Mouse (Mus musculus): ENCODE data around the gene Rab24. TPM values are rescaled to one million over a fixed set of nuclear protein-coding genes. Genes with fewer than 3 reads are reported as not detected.
A peak's percentile ranks its signal among the peaks of the same experiment; 100 is the strongest.

Rab24 gene
- total RNA-seq, 2 experiments from 2014 or later: 48.4 to 53.9 TPM

DNA sequence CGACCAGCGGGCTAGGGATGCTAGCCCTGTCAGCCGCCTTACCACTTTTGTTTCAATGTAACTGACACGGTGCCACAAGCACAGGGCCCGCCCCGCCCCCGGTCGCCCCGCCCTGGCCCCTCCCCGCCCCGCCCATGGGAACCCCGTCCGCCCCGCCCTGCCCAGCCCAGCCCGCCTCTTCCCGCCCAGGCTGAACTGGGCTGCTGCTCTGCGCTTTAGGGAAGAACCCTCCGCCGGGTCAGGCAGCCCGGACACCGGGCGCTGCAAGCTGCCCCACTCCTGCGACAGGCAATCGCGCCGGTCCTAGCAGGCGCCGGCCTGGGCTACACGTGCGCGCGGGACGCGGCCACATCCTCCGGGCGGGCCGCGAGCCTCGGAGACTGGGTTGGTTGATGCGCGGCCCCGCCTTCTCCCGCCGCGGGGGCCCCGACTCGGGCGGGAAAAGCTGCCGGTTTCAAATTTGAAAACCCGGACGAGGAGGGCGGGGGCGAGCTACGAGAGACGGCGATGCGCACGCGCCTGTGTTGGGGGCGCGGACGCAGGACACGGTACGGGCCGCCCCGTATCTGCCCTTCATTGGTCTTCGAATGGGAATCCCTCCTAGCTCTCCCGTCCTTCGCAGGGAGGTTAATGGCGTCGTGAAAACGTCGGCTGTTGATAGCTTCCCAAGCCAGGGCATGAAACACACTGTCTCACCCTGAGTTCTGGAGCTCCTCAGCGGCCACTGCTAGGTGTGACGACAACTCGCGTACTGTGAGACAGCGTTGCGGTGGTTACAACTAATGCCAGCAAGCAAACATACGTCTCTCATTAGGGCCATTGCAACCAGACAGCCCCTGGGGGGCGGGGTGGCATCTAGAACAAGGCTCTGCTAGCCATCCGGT is 8.2 kb upstream of the Rab24 start, which contains the start of gene Mxd3:
Gene Mxd3 (minus strand): TSS at position 141 of the 884 bp plus-strand sequence.
- peak; percentile 75 to 88 for DNase-seq (ENCODE audit: low spot score in 2 of 2)

DNA sequence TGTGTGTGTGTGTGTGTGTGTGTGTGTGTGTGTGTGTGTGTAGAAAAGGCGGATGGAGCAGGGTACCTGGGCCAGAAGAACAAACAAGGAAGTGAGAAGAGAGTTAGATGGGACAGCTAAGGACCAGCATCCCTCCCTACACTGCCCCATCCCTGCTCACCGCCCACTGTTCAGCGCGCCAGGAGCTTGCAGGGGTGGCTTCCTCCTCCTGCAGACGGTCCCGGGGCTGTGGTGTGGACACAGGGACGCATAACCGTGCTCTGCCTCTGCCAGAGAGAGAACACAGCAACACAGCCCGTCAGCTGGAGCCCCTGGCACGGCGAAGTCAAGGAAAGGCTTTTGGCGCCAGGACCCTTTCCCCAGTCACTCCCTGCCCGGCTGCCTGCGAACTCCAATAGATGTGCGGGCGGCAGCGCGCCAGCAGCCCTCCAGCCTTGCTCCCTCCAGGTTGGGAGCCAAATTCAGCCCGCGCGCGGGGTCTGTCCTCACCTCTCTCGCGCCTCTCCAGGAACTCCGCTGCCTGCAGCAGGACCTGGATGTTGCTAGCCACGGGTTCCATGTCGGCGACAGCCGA is 7.5 kb upstream of the Rab24 start:
- peak in 1 of 2 experiments; percentile 63 for DNase-seq (ENCODE audit: low spot score in 2 of 2)

DNA sequence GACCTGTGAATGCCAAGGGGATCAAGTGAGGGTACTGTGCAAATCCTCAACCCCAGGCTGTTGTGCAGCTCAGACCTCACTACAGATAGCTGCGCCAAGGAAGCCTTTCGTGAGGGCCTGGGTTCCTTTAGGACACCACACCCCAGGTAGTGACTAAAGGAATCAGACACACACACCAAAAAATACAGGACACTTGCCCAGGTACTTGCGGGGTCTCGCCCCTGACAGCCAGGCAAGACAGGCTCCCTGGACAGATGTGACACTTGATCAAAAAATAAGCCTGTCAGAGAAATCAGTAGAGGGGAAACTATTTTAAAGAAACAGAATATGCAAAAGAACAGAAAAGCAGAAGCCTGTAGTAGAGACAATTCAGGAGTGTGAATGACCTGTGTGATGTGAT is 6.9 kb upstream of the Rab24 start:
- DNase-seq (ENCODE audit: low spot score in 2 of 2): no peak

DNA sequence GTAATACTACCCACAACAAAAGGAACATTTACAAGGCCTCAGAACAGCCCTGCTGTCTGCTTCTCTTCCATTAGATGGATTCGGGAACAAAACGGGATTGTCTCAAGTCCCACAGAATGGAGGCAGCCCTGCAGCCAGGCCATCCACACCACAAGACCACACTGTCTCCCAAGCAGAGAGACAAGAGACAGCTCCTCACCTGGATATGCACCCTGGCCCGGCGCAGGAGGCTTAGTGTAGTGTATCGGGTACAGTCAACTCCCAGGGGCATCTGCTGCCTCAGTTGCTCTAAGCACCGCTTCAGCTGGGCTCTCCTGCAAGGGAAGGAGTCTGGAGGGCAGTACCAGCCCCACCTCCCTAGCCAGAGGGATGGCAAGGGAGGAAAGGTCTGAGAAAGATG is 6.4 kb upstream of the Rab24 start:
- no peak for DNase-seq (ENCODE audit: low spot score in 2 of 2)

DNA sequence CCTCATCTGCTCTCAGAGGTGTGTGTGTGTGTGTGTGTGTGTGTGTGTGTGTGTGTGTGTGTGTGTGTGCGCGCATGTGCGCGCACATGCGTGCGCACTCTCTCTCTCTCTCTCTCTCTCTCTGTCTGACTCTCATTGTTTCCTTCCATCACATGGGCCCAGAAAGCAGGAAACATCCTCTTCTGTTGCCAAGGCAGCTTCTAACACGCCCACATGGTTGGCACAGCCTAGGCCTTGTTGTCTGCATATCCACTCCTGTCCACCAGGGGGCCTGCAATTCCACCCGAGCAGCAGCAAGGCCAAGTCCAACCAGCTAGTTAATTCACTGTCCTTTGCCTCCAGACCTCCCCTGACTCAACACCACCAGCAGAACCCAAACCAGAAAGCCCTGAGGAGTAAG is 5.9 kb upstream of the Rab24 start:
- peak; percentile 67 to 81 for DNase-seq (ENCODE audit: low spot score in 2 of 2)

DNA sequence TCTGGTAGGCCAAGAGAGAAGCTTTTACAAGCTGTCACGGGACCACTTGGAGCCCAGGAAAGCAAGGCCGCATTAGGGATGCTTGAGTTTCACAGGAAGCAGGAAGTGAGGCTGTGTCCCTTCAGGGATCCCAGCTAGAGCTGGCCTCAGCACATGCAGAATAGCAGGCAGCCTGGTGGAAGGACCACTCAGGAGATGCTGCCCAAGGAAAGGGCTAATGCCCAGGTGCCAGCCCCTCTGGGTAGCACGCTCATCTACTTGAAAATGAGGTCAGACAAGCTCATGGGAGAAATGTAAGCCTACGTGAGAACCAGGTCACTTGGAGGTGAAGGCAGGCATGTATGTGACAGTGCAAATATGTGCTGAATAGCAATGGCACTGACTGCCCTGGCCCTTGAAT is 5.4 kb upstream of the Rab24 start:
- no peak for DNase-seq (ENCODE audit: low spot score in 2 of 2)

DNA sequence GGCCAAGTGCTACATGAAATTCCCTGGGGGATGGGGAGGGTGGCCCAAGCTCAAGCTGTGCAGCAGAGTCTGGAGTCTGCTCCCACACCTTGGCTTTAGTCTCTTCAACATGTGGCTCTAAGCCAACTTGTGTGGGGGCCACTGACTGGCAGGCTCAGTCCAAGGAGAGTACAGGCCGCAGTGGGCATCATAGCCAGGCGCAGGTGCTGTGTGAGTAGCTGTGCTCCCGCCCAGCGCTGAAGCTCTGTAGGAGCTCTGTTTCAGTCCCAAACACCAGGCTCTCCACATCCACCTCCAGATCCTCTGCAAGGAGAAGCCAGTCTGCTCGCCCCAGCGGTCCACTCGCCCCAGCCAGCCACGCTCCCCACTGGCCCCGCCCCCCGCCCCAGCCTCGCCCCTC is 3.9 kb upstream of the Rab24 start:
- DNase-seq (ENCODE audit: low spot score in 2 of 2): no peak

DNA sequence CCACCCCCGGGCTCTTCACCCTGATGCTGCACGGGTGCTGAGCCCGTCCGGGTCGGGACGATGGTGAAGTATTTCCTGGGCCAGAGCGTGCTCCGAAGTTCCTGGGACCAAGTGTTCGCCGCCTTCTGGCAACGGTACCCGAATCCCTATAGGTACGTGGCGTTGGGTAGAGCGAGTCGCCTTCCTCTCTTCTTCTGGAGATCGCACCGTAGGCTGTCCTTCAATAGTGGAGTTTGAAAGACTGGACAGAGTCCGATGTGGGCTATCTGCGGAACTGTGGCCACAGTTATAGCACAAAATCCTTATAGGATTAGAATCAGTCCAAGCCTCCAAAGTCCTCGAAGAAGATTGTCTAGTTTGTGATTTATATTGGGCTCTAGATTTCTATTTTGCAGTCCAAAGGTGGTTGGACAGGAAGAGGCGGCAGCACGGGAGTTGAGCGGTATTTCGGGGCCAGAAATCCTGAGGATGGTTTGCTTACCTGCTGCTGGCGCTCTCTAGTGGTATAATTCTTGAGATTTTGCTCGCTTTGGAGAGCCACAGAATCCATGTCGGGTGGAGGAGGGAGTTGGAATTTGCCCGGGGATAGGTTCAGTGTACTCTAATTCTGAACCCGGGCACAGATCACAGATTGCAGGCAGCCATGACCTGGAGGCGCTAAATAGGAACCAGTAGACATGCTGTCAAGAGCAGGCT is 532 bp upstream of the Rab24 start:
- no peak for DNase-seq (ENCODE audit: low spot score in 2 of 2)

DNA sequence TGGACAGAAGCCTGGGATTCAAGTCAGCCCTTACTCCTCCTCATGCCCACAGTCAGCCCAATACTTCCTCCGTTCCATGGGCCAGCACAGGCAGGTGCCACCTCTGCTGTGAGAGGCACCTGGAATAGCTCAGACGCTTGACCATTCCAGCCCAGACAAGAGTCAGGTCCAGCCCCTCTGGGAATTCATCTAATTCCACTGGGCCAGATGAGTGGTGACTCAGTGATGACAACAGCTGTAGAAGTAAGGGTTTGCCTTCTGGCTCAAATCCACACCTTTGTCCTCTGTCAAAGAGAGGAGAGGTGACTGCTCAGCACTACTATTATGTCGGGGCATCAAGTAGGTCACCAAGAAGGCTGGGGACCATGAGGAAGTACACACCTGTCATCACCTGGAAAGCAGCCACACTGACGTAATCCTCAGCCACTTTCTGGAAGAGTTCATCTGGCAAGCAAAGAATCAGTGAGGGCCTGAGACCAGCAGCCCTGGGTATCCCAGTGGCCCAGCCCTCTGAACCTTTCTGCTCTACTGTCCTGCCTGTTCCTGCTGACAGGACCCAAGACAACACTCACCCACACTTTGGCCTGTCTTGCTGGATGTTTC is 1.7 kb downstream of the Rab24 start, which contains the start of gene Prelid1:
Gene Prelid1 (plus strand): TSS at position 570 of the 603 bp plus-strand sequence.
- no peak for DNase-seq (ENCODE audit: low spot score in 2 of 2)

DNA sequence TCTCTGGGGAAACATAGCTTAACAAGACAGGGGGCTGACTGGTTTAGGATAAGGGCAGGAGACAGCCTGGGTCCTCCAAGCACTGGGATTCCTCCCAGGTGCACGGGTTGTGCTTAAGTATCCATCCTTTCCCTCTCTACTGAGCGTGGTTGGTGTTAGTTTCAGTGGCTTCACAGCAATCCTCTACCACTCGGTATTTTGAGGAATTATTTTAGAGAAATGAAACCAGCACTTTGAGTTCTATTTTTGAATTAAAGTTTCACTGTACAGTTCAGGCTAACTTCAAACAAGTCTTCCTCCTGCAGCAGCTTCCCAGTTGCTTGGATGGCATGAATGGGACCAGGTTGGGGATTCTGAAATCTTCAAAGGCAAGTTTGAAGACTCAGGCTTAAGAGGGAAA is 3.4 kb downstream of the Rab24 start:
- DNase-seq (ENCODE audit: low spot score in 2 of 2): no peak

DNA sequence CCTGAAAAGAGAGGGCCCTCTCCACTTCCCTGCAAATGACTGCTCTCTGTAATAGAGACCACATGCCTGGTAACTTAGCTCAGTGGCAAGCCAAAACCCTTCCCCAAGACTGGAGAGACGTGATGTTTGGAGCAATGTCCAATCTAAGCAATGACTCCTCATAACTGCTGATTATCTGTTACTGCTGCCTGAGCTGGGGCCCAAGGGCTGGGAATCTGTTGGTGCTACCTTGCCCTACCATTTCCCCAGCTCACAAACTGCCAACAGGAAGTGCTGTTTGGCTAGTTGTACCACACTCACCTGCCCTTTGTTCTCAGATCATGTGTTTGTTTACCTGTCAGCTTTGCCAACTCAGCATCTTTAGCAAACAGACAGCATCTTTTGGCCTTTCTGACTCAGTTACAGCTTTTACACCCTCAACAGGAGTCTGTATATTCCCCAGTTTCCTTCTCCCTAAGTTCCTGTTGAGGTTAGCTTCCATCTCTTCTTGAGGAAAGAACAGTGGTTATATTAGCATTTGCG is 6.8 kb downstream of the Rab24 start:
- no peak for DNase-seq (ENCODE audit: low spot score in 2 of 2)

DNA sequence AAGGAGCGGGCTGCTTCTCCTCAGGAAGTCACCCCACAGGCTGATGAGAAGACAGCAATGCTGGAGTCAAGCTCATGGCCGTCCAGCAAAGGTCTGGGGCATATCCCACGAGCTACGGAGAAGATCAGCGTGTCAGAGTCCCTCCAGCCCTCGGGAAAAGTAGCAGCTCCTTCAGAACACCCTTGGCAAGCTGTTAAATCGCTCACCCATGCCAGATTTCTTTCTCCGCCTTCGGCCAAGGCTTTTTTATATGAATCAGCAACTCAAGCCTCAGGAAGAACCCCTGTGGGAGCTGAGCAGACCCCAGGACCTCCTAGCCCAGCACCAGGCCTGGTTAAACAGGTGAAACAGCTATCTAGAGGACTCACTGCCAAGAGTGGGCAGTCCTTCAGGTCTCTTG is 8.7 kb downstream of the Rab24 start:
- no peak for DNase-seq (ENCODE audit: low spot score in 2 of 2)

DNA sequence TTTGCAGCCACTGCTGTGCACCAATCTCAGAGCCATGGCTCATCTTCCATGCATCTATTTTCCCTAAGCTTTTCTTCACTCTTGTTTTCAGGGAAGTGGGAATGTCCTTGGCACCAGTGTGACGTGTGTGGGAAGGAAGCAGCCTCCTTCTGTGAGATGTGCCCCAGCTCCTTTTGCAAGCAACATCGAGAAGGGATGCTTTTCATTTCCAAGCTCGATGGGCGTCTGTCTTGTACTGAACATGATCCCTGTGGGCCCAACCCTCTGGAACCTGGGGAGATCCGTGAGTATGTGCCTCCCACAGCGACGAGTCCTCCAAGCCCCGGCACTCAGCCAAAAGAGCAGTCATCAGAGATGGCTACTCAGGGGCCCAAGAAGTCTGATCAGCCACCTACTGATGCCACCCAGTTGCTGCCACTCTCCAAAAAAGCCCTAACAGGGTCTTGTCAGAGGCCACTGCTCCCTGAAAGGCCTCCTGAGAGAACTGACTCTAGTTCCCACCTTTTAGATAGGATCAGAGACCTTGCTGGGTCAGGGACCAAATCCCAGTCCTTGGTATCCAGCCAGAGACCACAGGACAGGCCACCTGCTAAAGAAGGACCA is 9.6 kb downstream of the Rab24 start:
- no peak for DNase-seq (ENCODE audit: low spot score in 2 of 2)

DNA sequence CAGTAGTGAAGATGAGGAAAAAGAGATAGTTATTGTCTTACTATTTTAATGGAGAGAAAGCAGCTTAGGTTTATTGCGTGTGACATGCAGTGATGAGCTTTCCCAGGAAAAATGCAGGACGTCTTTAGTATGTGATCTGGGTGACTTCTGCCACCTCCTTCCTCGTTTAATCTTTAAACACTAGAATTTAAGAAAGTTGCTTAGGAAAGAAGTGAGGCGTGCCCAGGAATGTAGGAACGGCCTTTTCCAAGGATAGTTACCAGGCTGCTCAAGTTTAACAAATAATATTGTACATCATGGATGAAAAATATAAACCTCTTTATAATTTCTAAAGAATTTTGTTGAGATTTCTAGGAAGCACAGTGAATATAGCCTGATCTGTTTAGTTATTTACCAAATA is 20.8 kb downstream of the Rab24 start:
- no peak for DNase-seq (ENCODE audit: low spot score in 2 of 2)

DNA sequence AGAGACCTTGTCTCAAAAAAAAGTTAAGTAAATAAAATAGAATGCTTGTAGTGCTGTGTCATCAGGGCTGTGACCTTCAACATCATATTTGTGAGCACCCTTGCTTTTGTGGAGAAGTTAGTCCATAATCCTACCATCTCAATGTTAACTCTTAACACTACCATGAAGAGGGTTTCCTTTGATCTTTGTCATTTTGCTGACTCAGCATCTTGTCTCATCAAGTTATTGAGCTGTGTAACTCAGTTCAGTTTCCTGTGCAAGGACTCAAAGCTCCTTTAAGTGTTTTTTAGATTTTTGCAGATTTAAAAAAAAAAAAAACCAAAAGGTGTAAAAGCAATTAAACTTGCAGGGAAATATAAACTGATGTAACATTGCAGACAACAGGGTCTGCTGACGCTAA is 25.0 kb downstream of the Rab24 start:
- no peak for DNase-seq (ENCODE audit: low spot score in 2 of 2)

DNA sequence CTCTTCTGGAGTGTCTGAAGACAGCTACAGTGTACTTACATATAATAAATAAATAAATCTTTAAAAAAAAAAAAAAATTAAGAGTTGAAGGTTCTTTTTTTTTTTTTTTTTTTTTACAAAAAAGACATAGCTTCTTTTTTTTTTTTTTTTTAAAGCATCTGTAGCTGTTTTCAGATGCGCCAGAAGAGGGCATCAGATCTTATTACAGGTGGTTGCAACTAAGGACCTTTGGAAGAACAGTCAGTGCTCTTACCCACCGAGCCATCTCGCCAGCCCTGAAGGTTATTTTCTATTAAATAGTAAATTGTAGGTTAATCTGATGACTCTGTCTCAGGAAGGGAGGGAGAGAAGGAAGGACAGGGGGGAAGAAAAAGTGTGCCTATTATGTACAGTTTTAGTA is 32.9 kb downstream of the Rab24 start:
- no peak for DNase-seq (ENCODE audit: low spot score in 2 of 2)

DNA sequence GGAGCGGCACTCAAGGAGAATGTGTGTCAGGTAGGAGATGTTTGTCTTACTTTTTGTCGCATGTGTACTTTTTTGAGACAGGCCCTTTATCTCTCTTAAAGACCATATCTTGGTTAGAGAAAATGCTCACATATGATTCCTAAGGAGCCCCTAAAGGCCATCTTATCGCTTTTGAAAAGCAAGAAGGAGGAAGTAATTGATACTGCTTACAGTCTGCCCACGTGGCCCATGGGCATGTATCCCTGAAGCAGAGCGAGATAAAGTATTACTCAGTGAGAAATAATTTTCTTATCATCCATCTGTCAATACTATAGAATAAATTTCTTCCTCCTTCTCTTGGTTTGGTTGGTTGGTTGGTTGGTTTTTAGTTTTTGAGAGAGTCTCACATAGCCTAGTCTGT is 44.1 kb downstream of the Rab24 start:
- no peak for DNase-seq (ENCODE audit: low spot score in 2 of 2)

DNA sequence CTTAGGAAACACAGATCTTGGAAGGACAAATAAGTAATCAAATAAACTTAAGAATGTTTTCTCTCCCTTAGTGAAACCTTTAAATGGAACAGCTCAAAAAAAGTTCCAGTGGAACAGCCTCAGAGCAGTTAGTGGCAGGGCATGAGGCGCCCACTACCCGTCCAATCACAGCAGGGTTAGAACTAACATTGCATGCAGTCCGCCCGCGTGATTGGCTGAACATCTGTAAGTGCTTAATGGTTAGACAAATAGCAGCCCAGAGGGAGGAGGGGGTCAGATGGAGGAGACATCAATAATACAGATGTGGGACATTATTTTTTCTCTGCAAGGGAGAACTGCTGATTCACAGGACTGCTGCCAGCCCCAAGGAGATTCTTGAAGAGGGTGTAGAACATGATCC is 44.5 kb downstream of the Rab24 start:
- DNase-seq (ENCODE audit: low spot score in 2 of 2): no peak

Measured in gastrocnemius, postnatal 4 days (tissue).